Mouse (Mus musculus) spleen, embryonic (tissue): Measurements from ENCODE around the gene Aldh18a1.
"Not testable (repeated sequence)": the region's sequence is repeated elsewhere in the genome, so short reads cannot be mapped to it uniquely, and the experiment has no call there.

Experiments used
- CTCF ChIA-PET: fragments of 350-600 bp; sonication (Branson Sonifier 250); formaldehyde crosslinking; loops from one replicate; lab custom pipeline; 2022; lab: Charles Lee

Aldh18a1 gene

GRCm38 (mm10) chr19:40588293-40588654 is at the start of gene Aldh18a1:
Gene Aldh18a1 (minus strand): TSS chr19:40588463.
- CTCF ChIA-PET = no interaction called here

GRCm38 (mm10) chr19:40637601-40638000 is 49.3 kb upstream of the Aldh18a1 start:
- CTCF ChIA-PET = no interaction called here

- CTCF ChIA-PET = no interaction called here
Measured at GRCm38 (mm10) chr19:40637091-40637490, 48.8 kb upstream of the Aldh18a1 start.

DNA sequence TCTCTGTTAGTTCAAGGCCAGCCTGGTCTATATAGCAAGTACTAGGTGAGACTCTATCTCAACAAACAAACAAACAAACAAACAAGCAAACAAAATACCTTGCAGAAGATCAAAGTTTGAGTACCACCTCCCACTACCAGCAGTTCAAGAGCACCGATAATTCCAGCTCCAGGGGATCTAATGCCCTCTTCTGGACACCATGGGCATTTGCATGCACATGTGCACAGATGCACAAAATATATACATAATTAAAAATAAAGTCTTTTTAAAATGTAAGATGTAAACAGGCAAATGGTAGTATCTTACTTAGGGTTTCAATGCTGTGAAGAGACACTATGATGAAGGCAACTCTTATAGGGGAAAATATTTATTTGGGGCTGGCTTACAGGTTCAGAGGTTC is 44.9 kb upstream of the Aldh18a1 start:
- CTCF ChIA-PET = no interaction called here

- CTCF ChIA-PET = no interaction called here
Measured at GRCm38 (mm10) chr19:40632668-40633067, 44.4 kb upstream of the Aldh18a1 start.

GRCm38 (mm10) chr19:40632193-40632592 is 43.9 kb upstream of the Aldh18a1 start:
- CTCF ChIA-PET = no interaction called here

DNA sequence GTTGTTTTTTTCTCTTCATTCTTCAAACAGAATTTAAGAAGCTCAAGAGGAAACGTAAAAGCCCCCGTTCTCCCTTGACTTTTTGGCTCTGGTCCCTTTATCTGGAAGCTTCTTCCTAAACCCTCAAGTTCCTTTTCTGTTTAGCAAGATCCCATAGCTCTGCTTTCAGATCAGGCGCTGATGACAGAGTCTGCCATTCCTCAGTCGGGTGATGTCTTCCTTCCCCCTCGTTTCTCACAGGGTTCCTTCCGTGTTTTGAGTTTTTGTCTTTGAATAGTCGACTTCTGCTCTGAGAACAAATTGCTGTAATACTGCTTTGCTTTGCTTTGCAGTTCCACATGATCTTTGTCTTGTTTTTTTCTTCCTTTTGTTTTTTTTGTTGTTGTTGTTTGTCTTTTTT is 42.3 kb upstream of the Aldh18a1 start:
- CTCF ChIA-PET = no interaction called here

GRCm38 (mm10) chr19:40630096-40630495 is 41.8 kb upstream of the Aldh18a1 start:
- CTCF ChIA-PET = no interaction called here

DNA sequence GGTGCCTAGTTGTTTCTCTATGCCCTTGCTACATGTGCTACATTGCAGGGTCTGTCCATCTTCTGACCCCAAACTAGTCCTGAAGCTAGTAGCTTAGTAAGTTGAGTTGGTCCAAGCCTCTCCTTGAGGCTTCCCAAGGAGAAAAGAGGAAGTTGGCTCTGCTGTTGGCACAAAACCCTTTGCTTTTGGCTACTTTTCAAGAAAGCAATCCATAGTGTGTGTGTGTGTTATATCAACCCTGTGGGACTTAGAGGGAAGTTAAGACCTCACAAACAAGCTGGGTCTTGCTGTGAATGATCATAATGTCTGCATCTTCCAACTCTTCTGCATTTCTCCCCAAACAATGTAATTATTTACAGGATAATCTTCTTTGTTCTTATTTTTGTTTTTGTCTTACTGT is 40.7 kb upstream of the Aldh18a1 start:
- CTCF ChIA-PET = no interaction called here

DNA sequence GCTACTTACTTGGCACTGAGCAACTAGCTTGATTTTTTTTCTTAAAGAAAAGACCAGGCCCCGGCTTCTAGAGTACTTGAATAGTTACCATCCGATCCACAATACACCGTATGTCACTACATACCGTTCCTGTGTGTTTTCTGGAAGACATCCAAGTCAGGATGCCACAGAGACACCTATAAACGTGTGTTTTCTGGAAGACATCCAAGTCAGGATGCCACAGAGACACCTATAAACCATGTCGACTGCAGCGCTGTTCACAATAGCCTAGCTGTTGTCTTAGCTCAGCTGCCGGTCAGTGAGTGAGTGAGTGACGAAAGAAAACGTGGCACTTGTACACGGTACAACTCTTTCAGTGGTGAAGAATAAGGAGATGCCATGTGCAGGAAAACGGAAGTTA is 37.7 kb upstream of the Aldh18a1 start:
- CTCF ChIA-PET = interaction anchor here (0.5 to 0.7 kb wide), 2 partner anchors 14 to 33 kb away, joined by 4 to 7 read pairs; no protein-coding TSS in a partner anchor

- CTCF ChIA-PET = not testable (repeated sequence)
Measured at GRCm38 (mm10) chr19:40621616-40622015, 33.4 kb upstream of the Aldh18a1 start.

DNA sequence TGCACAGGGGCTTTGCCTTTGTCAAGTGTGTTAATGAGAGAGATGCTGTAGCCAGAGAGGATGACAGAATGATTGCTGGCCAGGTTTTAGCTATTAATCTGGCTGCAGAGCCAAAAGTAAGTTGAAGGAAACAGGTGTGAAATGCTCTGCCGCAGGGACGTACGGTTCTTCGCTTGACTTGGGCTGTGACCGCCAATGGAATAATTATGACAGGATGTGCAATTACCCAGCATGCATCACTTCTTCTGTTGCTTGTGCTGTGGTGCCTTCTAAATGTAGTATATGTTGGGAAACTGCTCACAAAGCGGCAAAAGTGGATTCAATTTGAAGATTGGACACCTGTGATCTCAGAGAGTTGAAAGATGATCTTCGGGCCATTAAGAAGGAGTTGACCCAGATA is 27.8 kb upstream of the Aldh18a1 start:
- CTCF ChIA-PET = no interaction called here

DNA sequence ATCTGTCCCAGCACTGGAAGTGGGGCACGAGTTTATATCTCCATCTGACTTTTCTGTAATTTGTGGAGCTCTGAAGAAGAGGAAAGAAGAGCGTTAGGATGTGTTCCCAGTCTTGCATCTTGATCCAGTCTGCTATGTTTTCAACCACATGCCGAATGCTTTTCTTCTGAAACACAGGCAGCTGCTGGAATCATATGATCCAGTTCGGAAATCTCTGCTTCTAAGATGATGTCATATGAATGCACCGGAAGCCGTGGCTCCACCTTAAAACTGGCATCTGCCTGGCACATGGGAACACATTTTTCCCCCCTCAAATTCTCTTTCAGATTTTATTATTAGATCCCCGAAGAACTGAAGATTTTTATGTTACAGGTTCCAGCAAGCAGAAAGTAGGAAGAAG is 26.5 kb upstream of the Aldh18a1 start:
- CTCF ChIA-PET = interaction anchor here (0.5 kb wide), 1 partner anchor 377 kb away, joined by 3 read pairs; no protein-coding TSS in a partner anchor

DNA sequence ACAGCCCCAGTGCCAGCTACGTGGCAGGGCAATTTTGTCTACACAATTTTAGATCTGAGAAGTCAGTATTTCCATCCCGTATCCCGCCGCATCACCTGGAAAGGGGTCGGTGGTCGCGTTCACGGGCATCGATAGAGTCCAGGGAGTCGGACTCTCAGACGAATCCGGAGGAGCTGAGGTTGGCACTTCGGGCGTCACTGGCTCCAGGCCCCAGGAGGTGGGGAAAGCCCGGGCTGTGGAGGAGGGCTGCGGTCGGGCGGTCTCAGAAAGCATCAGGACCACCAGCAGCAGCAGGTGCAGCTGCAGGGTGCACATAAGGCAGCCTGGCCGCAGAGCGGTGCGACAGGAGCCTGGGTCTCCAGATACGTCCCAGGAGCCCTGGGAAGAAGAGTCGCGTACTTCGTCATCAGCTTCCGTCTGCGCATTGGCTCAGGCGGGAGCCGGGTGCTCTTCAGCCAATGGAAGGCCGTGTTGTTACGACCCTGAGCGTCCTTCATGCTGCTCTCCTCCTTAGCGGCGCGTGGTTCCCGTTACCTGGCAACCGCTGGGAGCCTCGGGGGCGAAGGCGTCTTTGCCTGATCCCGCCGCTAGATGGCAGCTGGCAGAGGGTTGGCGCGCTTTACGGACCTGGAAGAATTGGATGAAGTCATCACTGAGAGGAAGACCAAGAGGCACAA is 23.7 kb upstream of the Aldh18a1 start, which contains the start of the genes Tctn3 and Entpd1:
Tctn3 (minus strand) TSS at position 404 of the 677 bp plus-strand sequence.
Entpd1 (plus strand) TSS at position 537 of the 677 bp plus-strand sequence.
- CTCF ChIA-PET = interaction anchor here (1.2 to 3.5 kb wide), 2 partner anchors 23 to 110 kb away, joined by 4 to 14 read pairs; no protein-coding TSS in a partner anchor

DNA sequence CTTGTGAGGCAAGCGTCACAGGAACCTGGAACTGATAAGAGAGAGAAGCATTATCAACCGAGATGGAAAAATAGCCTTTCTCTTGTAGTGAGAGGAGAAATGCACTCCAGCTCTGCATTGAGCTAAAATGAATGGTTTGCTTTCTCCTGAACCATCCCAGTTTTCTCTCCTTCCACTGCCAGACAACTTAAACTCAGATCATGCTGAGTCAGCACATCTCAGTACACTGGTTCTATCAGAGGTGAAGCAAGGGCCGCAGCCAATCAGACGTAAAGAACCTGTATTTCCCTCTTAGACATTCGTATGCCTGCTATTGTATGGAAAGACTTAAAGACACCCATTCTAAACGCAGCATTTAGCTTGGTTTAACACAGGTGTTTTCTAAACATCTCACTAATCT is 19.4 kb upstream of the Aldh18a1 start:
- CTCF ChIA-PET = no interaction called here

- CTCF ChIA-PET = no interaction called here
Measured at GRCm38 (mm10) chr19:40605189-40605588, 16.9 kb upstream of the Aldh18a1 start.

GRCm38 (mm10) chr19:40601870-40602269 is 13.6 kb upstream of the Aldh18a1 start:
- CTCF ChIA-PET = no interaction called here

GRCm38 (mm10) chr19:40600846-40601245 is 12.6 kb upstream of the Aldh18a1 start:
- CTCF ChIA-PET = not testable (repeated sequence)

DNA sequence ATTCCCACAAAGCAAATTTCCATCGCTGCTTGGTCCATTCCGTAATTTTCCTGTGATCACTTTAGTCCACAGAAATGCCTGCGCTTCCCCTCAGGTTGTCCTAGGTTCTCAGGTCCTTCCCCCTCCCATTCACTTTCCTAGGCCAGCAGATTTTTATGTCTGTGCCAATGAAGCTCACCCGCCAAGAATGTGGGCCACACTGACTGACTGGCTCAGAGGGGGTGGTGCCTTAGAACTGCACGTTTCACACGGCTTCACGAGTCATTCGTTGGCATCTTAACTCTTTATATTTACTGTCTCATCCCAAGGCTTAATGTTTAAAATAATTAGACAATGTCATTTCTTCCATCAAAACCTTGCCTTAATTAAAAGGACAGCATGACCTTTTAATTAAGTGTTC is 7.6 kb upstream of the Aldh18a1 start:
- CTCF ChIA-PET = no interaction called here

DNA sequence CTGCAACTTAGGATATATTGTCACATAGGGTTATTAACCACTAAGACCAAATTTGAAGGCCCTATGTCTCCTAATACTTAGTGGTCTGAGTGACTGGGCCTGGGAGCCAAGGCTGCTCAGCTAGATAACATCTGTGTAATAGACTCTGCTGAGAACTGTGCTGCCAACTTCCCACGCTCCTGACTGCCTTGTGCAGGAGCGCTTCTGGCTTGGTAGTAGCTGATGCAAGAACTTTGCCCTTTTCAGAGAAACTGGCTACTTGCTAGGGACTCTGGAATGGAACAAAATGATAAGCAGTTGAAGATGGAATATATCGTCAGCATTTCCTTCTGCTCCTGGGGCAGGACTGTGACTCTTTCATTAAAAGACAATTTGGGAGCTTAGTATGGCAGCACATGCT is 7.0 kb upstream of the Aldh18a1 start:
- CTCF ChIA-PET = no interaction called here

DNA sequence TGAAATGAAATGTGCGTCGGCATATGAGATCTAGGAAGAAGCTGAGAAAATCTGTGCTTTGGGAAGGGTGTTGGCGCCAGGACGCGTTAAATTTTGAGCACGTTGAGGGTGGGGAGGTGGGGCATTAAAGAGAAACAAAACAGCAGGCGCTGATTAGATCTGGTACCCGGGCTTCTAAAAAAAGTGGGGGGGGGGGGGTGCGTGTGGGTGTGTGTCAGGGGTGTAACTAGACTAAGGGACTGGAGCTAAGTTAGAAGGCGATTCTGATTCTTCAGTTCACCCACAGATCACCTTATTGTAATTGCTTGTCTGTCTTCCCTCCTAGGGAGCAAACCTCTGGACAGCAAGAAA is 1.2 kb upstream of the Aldh18a1 start:
- CTCF ChIA-PET = interaction anchor here (0.5 to 0.8 kb wide), 5 partner anchors 22 to 399 kb away, joined by 4 to 8 read pairs (median 4); partner anchors contain the start of genes Entpd1 and Tctn3

- CTCF ChIA-PET = interaction anchor here (0.5 to 0.8 kb wide), 4 partner anchors 23 to 400 kb away, joined by 3 to 6 read pairs (median 4); partner anchors contain the start of genes Entpd1 and Tctn3
Measured at GRCm38 (mm10) chr19:40588847-40589529, 725 bp upstream of the Aldh18a1 start.
